Mouse (Mus musculus) olfactory bulb, adult 2 months (tissue): ENCODE data around the gene Lef1. TPM values are rescaled to one million over a fixed set of nuclear protein-coding genes. Genes with fewer than 3 reads are reported as not detected.

Experiments
- H3K27ac ChIP-seq: fragments of 200-500 bp; 2 replicates; pipeline ENCODE4 v1.5.1; 2012; ENCODE audit warnings: low read depth, low read length; ENCODE audit not compliant: insufficient read depth
- H3K4me1 ChIP-seq: fragments of 200-500 bp; 2 replicates; pipeline ENCODE4 v1.6.1; 2012; ENCODE audit warnings: low read length; ENCODE audit not compliant: control insufficient read depth, insufficient read depth
- H3K4me3 ChIP-seq: fragments of 200-500 bp; 2 replicates; pipeline ENCODE4 v1.5.1; 2012; ENCODE audit warnings: mild to moderate bottlenecking, low read depth, low read length, moderate library complexity; ENCODE audit not compliant: insufficient read depth
- CTCF ChIP-seq: fragments of 200-500 bp; IDR thresholded peaks from 2 replicates; pipeline ENCODE4 v1.5.1; 2012; ENCODE audit warnings: low read depth, mild to moderate bottlenecking, low read length, moderate library complexity; ENCODE audit not compliant: insufficient read depth
- POLR2A ChIP-seq: fragments of 200-500 bp; IDR thresholded peaks from 2 replicates; pipeline ENCODE4 v1.6.1; 2012; ENCODE audit warnings: mild to moderate bottlenecking, low read depth, low read length, moderate library complexity; ENCODE audit not compliant: insufficient read depth
- WGBS: fragments of 180-500 bp; shearing (Covaris S2); methylation state at CpG from one replicate; pipeline ENCODE4 v1.1.7; 2018; 5-methylcytosine and 5-hydroxymethylcytosine counted together
- polyA plus RNA-seq: library from polyadenylated mRNA; stranded (reverse); fragments of >200 nt; gene quantifications from 2 replicates; pipeline ENCODE4 v1.2.4, GENCODE M21; 2012; ENCODE audit warnings: low replicate concordance; ENCODE audit not compliant: missing spikeins, insufficient read depth, insufficient read length

Gene Lef1
- polyA plus RNA-seq, 1 experiment: 238 TPM

DNA sequence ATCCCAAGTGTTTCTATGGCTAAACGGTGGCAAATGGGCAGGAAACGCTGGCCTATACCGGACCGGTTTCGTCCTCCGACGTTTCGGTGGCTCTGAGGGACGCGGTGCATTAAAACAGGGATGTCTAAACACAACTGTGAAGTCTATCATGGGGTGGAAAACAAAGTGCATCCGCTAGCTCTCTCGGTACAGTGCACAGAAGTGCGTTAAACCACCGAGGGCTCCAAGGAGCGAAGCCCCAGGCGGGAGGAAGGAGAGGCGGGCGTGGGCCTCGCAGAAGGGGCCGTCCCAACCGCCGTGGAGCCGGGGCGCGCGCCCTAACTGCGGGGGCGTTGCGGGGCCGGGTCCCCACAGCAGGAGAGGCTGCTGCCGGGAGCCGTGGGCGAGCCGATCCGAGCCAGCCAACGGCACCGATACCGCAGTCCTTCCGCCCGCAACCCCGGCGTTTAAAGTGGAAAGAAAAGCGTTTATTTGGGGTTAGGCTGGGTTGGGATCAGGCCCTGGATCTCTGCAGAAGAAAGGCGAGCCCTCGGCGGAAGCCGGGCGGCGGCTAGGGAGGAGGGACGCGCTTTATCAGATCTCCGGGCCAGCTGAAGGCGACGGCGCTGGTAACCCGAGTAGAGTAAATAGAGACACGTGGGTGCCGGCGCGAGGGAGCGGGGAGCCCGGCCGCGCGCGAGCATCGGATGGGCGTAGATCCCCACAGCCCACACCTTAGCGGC is 1.7 kb downstream of the Lef1 start:
- Histone ChIP-seq H3K4me1 (peaks cover 25% of the 10 kb centered on the region), H3K27ac (no peak overlapping the region; the same call in 1 of the 2 replicates)

DNA sequence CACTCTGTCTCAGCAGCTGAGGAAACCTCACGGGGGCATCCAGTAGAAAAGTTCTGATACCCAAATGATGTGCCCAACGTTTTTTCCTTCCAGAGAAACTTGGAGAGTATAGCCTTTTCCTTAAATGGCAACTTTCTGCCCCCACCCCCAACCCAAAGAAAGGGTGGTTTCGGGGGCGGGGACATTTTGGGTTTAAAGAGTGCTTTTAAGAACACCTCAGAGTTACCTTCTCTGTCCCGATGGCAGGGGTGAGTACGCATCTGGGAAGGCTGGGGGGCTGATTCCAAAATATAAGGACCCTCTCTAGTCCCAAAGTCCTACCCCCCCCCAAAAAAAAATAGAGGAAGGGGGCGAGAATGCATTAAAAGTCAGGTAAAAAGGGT is 2.3 kb downstream of the Lef1 start:
- Histone ChIP-seq H3K4me1 (peaks cover 25% of the 10 kb centered on the region), H3K4me3 (peak overlapping the region; percentile 40), H3K27ac (no peak overlapping the region)
- 5% methylated on average over 7 of the region's 7 CpGs for WGBS
- no peak for TF ChIP-seq POLR2A
- no peak for TF ChIP-seq CTCF

More for the DNA sequence above, 1.7 kb downstream of the Lef1 start:
- WGBS: 1% methylated on average over 69 of the region's 69 CpGs
- H3K4me3 ChIP-seq: peak overlapping the region; percentile 40
- no peak for TF ChIP-seq CTCF
- no peak for TF ChIP-seq POLR2A

DNA sequence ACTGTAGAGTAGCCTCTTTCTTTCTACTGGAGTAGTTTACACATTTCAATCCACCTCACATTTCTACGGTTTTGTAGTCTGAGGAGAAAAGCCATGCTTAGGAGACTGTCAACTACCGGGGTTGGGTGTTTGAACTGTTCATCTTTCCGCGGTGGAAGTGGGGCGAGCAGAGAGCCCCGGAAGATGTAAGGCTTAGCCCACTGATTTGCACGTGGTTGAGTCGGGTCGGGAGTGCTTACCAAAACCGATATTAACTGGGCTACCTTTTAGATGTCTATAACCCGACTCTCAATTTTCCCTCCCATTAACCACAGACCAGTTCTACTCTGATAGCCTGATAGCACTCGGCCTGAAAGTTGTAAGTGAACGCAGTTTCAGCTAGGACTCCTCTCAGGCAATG is 2.8 kb downstream of the Lef1 start:
- H3K4me1 ChIP-seq: peaks cover 25% of the 10 kb centered on the region
- no peak overlapping the region for H3K4me3 ChIP-seq
- WGBS: 48% methylated on average over 13 of the region's 13 CpGs
- H3K27ac ChIP-seq: no peak overlapping the region
- TF ChIP-seq CTCF (no peak), POLR2A (no peak)

DNA sequence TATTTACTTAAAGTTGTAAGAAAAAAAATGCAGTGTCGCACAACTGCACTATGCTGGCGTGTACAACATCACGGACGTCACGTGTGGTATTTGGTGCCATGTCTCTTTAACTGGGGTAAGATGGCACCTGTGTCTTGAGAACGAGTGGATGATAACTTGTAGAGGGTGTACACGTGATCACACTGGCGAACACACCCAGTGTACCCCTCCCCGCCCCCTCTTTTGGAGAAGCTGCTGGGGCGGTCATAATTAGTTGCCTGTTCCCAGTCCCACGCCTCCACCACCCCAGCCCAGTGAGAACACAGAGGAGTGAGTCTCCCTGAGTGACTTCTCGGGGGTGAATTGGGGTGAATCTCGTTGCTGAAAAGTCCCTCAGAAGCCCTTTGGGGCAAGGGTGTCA is 5.8 kb downstream of the Lef1 start:
- Histone ChIP-seq H3K27ac (no peak overlapping the region), H3K4me3 (no peak overlapping the region), H3K4me1 (peaks cover 15% of the 10 kb centered on the region)
- 93% methylated on average over 13 of the region's 13 CpGs for WGBS
- TF ChIP-seq POLR2A (no peak), CTCF (no peak)

DNA sequence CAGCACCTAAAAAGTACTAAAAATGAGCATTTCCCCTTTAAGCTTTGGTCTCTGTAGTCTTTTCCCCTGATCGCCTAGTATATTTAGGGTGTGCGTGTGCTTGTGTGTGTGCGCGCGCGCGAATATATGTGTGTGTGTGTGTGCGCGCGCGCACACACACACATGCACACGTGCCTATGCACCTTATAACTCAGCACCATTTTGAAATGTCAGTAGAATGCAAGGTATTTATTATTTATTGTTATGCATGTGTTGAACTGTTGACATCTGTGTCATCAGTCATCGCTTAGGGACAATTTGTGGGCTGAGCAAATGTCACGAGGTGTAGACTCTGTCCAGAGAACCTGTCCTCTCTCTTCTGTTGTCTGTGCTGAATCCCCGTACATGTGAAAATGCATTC is 7.1 kb downstream of the Lef1 start:
- 94% methylated on average over 15 of the region's 15 CpGs for WGBS
- H3K27ac ChIP-seq: no peak overlapping the region
- H3K4me1 ChIP-seq: peaks cover 2% of the 10 kb centered on the region
- no peak overlapping the region for H3K4me3 ChIP-seq
- TF ChIP-seq POLR2A (no peak), CTCF (no peak)

DNA sequence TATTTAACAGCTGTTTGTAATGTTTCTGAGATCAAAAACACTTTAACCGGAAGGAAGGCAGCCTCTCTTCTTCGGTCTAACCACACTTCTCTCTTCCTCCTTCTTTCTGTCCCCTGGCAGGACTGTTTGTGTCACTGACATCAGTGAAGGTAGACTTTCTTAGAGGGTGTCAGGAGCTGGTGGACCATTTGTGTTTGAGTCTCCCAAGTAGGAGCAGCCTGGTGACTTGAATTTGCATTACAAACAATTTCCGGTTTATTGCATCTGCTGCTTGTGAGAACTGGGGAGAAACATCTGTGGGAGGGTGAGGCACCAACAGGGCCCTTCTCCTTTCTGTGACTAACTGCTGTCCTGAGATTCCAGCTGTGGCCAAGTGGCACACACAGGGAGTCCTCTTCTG is 7.6 kb downstream of the Lef1 start:
- Histone ChIP-seq H3K4me1 (no peaks in the 10 kb centered on the region), H3K27ac (no peak overlapping the region), H3K4me3 (no peak overlapping the region)
- WGBS: 80% methylated on average over 3 of the region's 3 CpGs
- TF ChIP-seq POLR2A (no peak), CTCF (no peak)

DNA sequence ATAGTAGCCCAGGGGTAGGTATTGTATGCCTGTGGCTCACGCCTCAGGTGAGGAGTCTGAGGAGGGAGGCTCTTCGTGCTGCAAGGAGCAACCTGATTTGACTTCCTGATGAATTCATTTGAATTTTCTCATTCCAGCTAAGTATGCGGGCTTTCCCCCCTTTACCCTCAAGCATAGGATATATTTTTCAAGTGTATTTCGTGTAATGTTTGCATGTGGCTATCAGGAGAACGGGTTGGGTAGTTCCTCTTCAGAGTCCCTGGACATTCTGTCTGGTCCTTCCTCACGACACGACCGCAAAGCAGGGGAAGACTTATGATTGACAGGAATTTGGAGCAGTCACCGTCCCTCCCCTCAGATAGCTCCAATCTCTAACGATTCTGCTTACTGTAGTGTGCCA is 9.2 kb downstream of the Lef1 start:
- no peaks in the 10 kb centered on the region for H3K4me1 ChIP-seq
- no peak overlapping the region for H3K4me3 ChIP-seq
- TF ChIP-seq CTCF (no peak), POLR2A (no peak)
- H3K27ac ChIP-seq: no peak overlapping the region
- WGBS: 83% methylated on average over 10 of the region's 10 CpGs

DNA sequence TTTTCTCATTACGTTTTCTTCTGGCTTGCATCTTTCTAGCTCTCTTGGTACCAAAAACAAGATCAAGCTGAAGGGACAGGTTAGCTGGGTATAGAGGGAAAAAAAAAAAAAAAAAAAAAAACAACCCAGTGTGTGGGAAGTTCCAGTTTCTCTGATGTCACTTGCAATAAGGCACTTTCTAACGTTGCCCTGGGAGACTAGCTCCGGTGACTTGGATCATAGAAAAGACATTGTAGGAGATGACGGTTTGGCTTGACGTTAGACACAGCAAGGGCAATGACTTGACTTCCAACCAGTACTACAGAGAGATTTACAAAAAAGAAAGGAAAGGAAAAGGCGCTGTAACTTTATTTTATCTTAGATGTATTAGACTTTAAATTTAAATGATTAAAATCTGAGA is 13.2 kb downstream of the Lef1 start:
- Histone ChIP-seq H3K4me1 (peaks cover 4% of the 10 kb centered on the region; the same call in 1 of the 2 replicates), H3K4me3 (no peak overlapping the region), H3K27ac (no peak overlapping the region)
- 94% methylated on average over 6 of the region's 6 CpGs for WGBS
- no peak for TF ChIP-seq POLR2A
- TF ChIP-seq CTCF: no peak

DNA sequence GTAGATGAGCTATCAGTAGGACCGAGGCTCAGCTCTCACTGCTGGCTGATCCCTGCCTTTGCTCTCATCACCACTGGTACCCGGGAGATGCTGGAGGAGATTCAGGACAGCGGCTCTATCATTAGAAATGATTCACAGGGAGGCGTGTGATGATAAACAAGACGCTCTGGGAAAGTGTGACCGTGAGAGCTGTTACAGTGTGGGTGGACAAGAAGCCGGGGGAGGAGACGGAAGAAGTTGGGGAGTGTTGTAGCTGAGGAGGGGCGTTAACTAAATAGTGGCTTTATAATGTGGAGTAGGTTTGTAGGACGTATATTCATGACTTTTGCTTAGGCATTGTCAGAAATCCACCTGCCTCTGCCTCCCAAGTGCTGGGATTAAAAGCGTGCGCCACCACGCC is 15.6 kb downstream of the Lef1 start:
- 75% methylated on average over 13 of the region's 13 CpGs for WGBS
- Histone ChIP-seq H3K4me3 (no peak overlapping the region), H3K4me1 (peaks cover 4% of the 10 kb centered on the region; the same call in 1 of the 2 replicates), H3K27ac (no peak overlapping the region)
- no peak for TF ChIP-seq POLR2A
- TF ChIP-seq CTCF: no peak
